Comparison of ENCODE assay signal across 11 mouse cellular contexts in the genomic region with DNA sequence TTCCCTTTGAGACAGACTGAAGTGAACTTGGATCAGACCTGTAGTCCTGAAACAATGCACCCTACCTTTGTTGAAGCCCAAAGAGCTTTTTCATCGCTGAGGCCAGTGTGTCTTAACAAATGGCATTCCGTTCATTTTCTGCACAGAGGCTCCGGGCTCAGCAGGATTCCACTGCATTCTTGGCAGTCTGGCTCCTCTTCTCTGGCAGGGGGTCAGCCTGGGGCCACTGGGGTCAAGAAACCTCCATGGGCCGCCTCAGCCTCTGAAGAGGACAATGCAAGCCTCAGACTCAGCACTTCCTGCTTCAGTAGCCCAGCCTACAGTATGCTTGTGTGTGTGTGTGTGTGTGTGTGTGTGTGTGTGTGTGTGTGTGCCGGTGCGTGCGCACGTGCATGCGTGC. TPM values are rescaled to one million over a fixed set of nuclear protein-coding genes. Genes with fewer than 3 reads are reported as not detected.
DNase-seq lines count a peak whose midpoint lies in the region; ATAC-seq and TF ChIP-seq lines count a peak whose summit lies in the region.
"Had no signal": no experiment of that assay in that cellular context is flagged by ENCODE, and none has a peak within 500 bp of the region (broad histone marks: within the 10 kb centered on the region; RNA-seq: fewer than 3 reads in every experiment).

No protein-coding gene starts in this region.

- H3K27me3 ChIP-seq in neural tube, embryonic 15.5 days (replicated peaks): no peaks in the 10 kb centered on the region
- H3K27me3 ChIP-seq: midbrain, embryonic 12.5 days had no signal

- no peak for ATAC-seq in neural tube, embryonic 15.5 days (ENCODE audit: low FRiP score)

- no peak for TF ChIP-seq CTCF in gastrocnemius, adult 2 months (IDR thresholded peaks at IDR 0.05)

- H3K27ac ChIP-seq in neural tube, embryonic 15.5 days (replicated peaks): no peak overlapping the region
- no peak overlapping the region for H3K27ac ChIP-seq in gastrocnemius, adult 2 months
- H3K27ac ChIP-seq: midbrain, embryonic 12.5 days had no signal

- no peak overlapping the region for H3K4me3 ChIP-seq in neural tube, embryonic 15.5 days (replicated peaks)
- H3K4me3 ChIP-seq in gastrocnemius, adult 2 months: no peak overlapping the region
- H3K4me3 ChIP-seq: midbrain, embryonic 12.5 days had no signal

- no peaks in the 10 kb centered on the region for H3K4me1 ChIP-seq in neural tube, embryonic 15.5 days
- H3K4me1 ChIP-seq: midbrain, embryonic 12.5 days had no signal

- peak; percentile 3 to 48 for DNase-seq in heart, postnatal 14 days
- DNase-seq in heart, postnatal 25 days (ENCODE audit: low spot score): no peak
- DNase-seq in neural tube, embryonic 10.5 days (ENCODE audit: extremely low spot score, low spot score): peak; percentile 37
- peak; percentile 21 for DNase-seq in gastrocnemius, adult 2 months
- peak; percentile 37 for DNase-seq in yolk sac, embryonic 10.5 days (ENCODE audit: low spot score)
- no peak for DNase-seq in thymus, postnatal 25 days
- no peak for DNase-seq in right cerebral cortex, postnatal 25 days

- intact Hi-C loops in heart, postnatal 14 days (cut with DNase I): no loop called here
- intact Hi-C loops in heart, postnatal 25 days (cut with DNase I): no loop called here
- intact Hi-C loops in gastrocnemius, adult 2 months (cut with DNase I): no loop called here

- 57% methylated on average over 8 of the region's 9 CpGs for WGBS in neural tube, embryonic 15.5 days

- no peak overlapping the region for H3K9ac ChIP-seq in neural tube, embryonic 15.5 days (replicated peaks)
- H3K9ac ChIP-seq: midbrain, embryonic 12.5 days had no signal

- no peak overlapping the region for H3K4me2 ChIP-seq in neural tube, embryonic 15.5 days
- H3K4me2 ChIP-seq: midbrain, embryonic 12.5 days had no signal

- no peaks in the 10 kb centered on the region for H3K36me3 ChIP-seq in neural tube, embryonic 15.5 days
- H3K36me3 ChIP-seq: midbrain, embryonic 12.5 days had no signal

- H3K9me3 ChIP-seq in neural tube, embryonic 15.5 days (replicated peaks): no peaks in the 10 kb centered on the region
- H3K9me3 ChIP-seq: midbrain, embryonic 12.5 days had no signal

RNA-seq across cellular contexts. Expression of a gene that starts 45.1 kb away (rescaled TPM):
- not detected for total RNA-seq in heart, postnatal 14 days (2021)
- total RNA-seq in heart, postnatal 25 days (2021): not detected
- not detected in 2 replicates for polyA plus RNA-seq in neural tube, embryonic 15.5 days (2015; fragmentation: Nextera tagmentation; extraction: Ambion mirVana)
- total RNA-seq in gastrocnemius, adult 2 months (2021): not detected
- total RNA-seq: adrenal gland, adult 18-20 months had no signal
- polyA plus RNA-seq: limb, embryonic 11.5 days; midbrain, embryonic 12.5 days had no signal

Comparison
In these comparisons a context has a peak if more than half of its experiments do, and no peak if none do; other contexts are left out.
1. DNase-seq: peak in heart, postnatal 14 days (2 of 2), neural tube, embryonic 10.5 days (single experiment), gastrocnemius, adult 2 months (single experiment) and yolk sac, embryonic 10.5 days (single experiment); none in heart, postnatal 25 days (single experiment), thymus, postnatal 25 days (single experiment) and right cerebral cortex, postnatal 25 days (single experiment).